Mouse (Mus musculus) kidney, embryonic 16.5 days (tissue): ENCODE measurements around the gene 5730480H06Rik. TPM values are rescaled to one million over a fixed set of nuclear protein-coding genes. Genes with fewer than 3 reads are reported as not detected.
A peak's percentile ranks its signal among the peaks of the same experiment; 100 is the strongest.

Source experiments
- ATAC-seq: fragments of 200-750 bp; cut with Nextera tagmentation; 2 replicates; pipeline ENCODE4 v1.8.0; 2017; ENCODE audit warnings: moderate TSS enrichment; ENCODE audit not compliant: low FRiP score, low TSS enrichment
- H3K27ac ChIP-seq: fragments of 300-500 bp; sonication (generic); 2 replicates; pipeline ENCODE4 v1.5.1; 2014; ENCODE audit warnings: low read length
- H3K27me3 ChIP-seq: fragments of 300-500 bp; sonication (generic); 2 replicates; pipeline ENCODE4 v1.6.1; 2014; ENCODE audit warnings: low read length, control low read depth, mixed read lengths; ENCODE audit not compliant: insufficient read depth
- H3K36me3 ChIP-seq: fragments of 300-500 bp; sonication (generic); 2 replicates; pipeline ENCODE4 v1.6.1; 2014; ENCODE audit warnings: low read length, control low read depth, mixed read lengths; ENCODE audit not compliant: insufficient read depth
- H3K4me1 ChIP-seq: fragments of 300-500 bp; sonication (generic); 2 replicates; pipeline ENCODE4 v1.6.1; 2014; ENCODE audit warnings: low read length, control low read depth, mixed read lengths; ENCODE audit not compliant: insufficient read depth
- H3K4me2 ChIP-seq: fragments of 300-500 bp; sonication (generic); replicated peaks from 2 replicates; pipeline ENCODE4 v1.6.1; 2014; ENCODE audit warnings: low read depth, low read length
- H3K4me3 ChIP-seq: fragments of 300-500 bp; sonication (generic); 2 replicates; pipeline ENCODE4 v1.5.1; 2014; ENCODE audit warnings: mild to moderate bottlenecking, low read length
- H3K9ac ChIP-seq: fragments of 300-500 bp; sonication (generic); replicated peaks from 2 replicates; pipeline ENCODE4 v1.6.1; 2014; ENCODE audit warnings: low read length
- H3K9me3 ChIP-seq: fragments of 300-500 bp; sonication (generic); 2 replicates; pipeline ENCODE4 v1.6.1; 2016; ENCODE audit warnings: low read length, control low read depth
- WGBS: fragments of 180-500 bp; shearing (Covaris S2); extraction: QIAGEN DNeasy Blood & Tissue Kit; methylation state at CpG from one replicate; pipeline ENCODE4 v1.1.7; 2014; 5-methylcytosine and 5-hydroxymethylcytosine counted together
- polyA plus RNA-seq: library from polyadenylated mRNA; unstranded; fragments of >200 nt; fragmentation: Nextera tagmentation; extraction: Ambion mirVana; gene quantifications from 2 replicates; pipeline ENCODE4 v1.2.1, GENCODE M21; 2015

The 5730480H06Rik gene
- polyA plus RNA-seq, 1 experiment from 2014 or later, result 28.2 TPM

DNA sequence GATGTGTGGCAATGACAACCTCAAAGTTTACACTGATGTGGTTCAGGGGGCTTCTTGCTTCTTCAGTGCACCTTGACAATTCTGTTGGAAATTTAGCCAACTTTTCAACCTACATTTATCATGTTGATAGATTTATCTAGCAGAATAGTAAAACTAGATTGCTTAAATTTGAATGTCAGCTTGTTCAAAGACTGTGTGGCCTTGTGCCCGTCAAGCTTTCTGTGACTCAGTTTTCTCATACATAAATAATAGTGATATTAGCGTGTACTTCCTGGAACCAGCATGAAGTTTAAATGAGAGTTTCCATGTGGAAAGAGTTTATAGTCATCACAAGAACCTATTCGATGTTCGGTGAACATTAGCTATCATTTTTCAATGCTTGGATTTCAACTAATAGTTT lies 84.5 kb downstream of the 5730480H06Rik start:
- H3K27ac ChIP-seq, result no peak overlapping the region
- H3K9me3 ChIP-seq, result no peaks in the 10 kb centered on the region
- no peak for ATAC-seq
- no peak overlapping the region for H3K4me2 ChIP-seq
- H3K36me3 ChIP-seq, result no peaks in the 10 kb centered on the region
- WGBS, result 74% methylated on average over 4 of the region's 4 CpGs
- no peak overlapping the region for H3K4me3 ChIP-seq
- peaks cover 16% of the 10 kb centered on the region for H3K4me1 ChIP-seq
- H3K27me3 ChIP-seq, result no peaks in the 10 kb centered on the region
- no peak overlapping the region for H3K9ac ChIP-seq

- Histone ChIP-seq H3K27ac (no peak overlapping the region), H3K4me3 (no peak overlapping the region), H3K36me3 (no peaks in the 10 kb centered on the region), H3K4me2 (no peak overlapping the region), H3K4me1 (no peaks in the 10 kb centered on the region), H3K9ac (no peak overlapping the region), H3K9me3 (no peaks in the 10 kb centered on the region), H3K27me3 (no peaks in the 10 kb centered on the region)
- 71% methylated on average over 2 of the region's 2 CpGs for WGBS
- no peak for ATAC-seq
Measured at GRCm38 (mm10) chr5:48419741-48420140, 92.0 kb downstream of the 5730480H06Rik start.

DNA sequence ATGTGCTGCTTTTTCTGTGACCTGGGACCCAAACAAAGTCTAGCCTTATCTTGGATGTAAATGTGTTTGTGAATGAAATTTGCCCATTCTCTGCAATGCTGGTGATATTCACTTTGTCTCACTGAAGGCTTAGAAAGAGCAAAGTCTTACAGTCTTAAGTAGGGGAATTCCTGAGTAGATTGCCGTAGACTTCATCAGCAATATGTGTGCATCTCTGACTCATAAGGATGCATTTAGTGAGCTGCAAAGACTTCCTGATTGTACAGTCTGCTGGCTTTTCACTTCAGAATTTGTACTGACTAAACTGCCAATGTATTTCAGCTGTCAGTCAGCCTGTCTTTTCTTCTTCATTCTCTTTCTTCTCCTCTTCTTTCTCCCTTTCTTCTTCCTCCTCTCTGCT lies 94.2 kb downstream of the 5730480H06Rik start:
- 89% methylated on average over 1 of the region's 1 CpGs for WGBS
- H3K36me3 ChIP-seq, result no peaks in the 10 kb centered on the region
- no peaks in the 10 kb centered on the region for H3K27me3 ChIP-seq
- H3K9me3 ChIP-seq, result no peaks in the 10 kb centered on the region
- H3K4me1 ChIP-seq, result no peaks in the 10 kb centered on the region
- H3K9ac ChIP-seq, result no peak overlapping the region
- no peak overlapping the region for H3K4me2 ChIP-seq
- H3K4me3 ChIP-seq, result no peak overlapping the region
- H3K27ac ChIP-seq, result no peak overlapping the region
- no peak for ATAC-seq

GRCm38 (mm10) chr5:48430459-48430858 lies 102.7 kb downstream of the 5730480H06Rik start:
- no peaks in the 10 kb centered on the region for H3K9me3 ChIP-seq
- H3K4me1 ChIP-seq, result no peaks in the 10 kb centered on the region
- ATAC-seq, result peak; percentile 54; the same call in 1 of the 2 replicates
- no peak overlapping the region for H3K27ac ChIP-seq
- H3K27me3 ChIP-seq, result no peaks in the 10 kb centered on the region
- no peaks in the 10 kb centered on the region for H3K36me3 ChIP-seq
- no peak overlapping the region for H3K9ac ChIP-seq
- no peak overlapping the region for H3K4me3 ChIP-seq
- H3K4me2 ChIP-seq, result no peak overlapping the region

DNA sequence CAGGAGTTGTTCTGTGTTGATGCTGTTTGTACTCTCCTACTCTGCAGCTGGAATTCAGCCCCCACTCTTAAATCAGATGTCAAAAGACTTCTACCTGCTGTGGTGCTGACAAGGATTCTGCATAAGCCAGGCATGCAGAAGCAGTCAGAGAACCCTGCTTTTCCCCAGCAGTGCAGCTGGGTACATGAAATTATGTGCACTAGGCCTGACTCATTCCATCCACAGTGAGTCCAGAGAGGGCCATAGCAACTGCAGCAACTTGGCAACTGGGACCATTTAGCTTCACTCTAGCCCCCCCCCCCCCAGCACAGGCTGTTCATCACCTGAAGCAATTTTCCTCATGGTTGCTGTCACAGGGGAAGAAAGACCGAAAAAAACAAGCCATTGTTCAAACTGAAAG lies 121.1 kb downstream of the 5730480H06Rik start:
- ATAC-seq, result no peak
- Histone ChIP-seq H3K27me3 (no peaks in the 10 kb centered on the region), H3K9ac (no peak overlapping the region), H3K36me3 (no peaks in the 10 kb centered on the region), H3K4me1 (no peaks in the 10 kb centered on the region), H3K4me3 (no peak overlapping the region), H3K9me3 (no peaks in the 10 kb centered on the region), H3K27ac (no peak overlapping the region), H3K4me2 (no peak overlapping the region)
- WGBS, result 68% methylated on average over 1 of the region's 1 CpGs

DNA sequence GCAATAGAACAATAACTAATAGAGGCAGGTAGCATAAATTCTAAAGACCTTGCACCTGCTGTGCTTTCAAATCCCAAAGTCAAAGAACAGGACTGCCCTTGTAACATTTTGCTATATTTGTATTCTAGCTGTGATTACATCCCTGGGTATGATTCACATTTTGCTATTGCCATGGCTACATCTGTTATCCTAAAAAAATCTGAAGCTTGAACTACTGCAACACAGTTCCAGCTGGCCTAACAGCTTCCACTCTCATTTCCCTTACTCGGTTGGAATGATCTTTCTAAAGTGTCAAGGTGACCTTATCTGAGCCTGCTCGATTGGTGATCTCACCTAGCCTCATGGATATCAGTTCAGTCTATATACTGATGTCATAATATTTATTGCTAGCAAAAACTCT lies 132.5 kb downstream of the 5730480H06Rik start:
- 70% methylated on average over 2 of the region's 2 CpGs for WGBS
- ATAC-seq, result no peak

More for the DNA sequence above, 132.5 kb downstream of the 5730480H06Rik start:
- Histone ChIP-seq H3K4me1 (no peaks in the 10 kb centered on the region), H3K9me3 (no peaks in the 10 kb centered on the region), H3K9ac (no peak overlapping the region), H3K4me2 (no peak overlapping the region), H3K4me3 (no peak overlapping the region), H3K36me3 (no peaks in the 10 kb centered on the region), H3K27me3 (no peaks in the 10 kb centered on the region), H3K27ac (no peak overlapping the region)
